Mouse (Mus musculus): ENCODE results near the gene Ascl2. TPM values are rescaled to one million over a fixed set of nuclear protein-coding genes. Genes with fewer than 3 reads are reported as not detected.

Gene Ascl2
- polyA plus RNA-seq (2015; fragmentation: Nextera tagmentation; extraction: Ambion mirVana), result 0.35 and 0.50 TPM in 2 replicates

- Histone ChIP-seq H3K36me3 (no peaks in the 10 kb centered on the region), H3K4me2 (replicated peaks) (peak within 1 kb of the TSS; percentile 90)
Measured at GRCm38 (mm10) chr7:142968809-142969511, at the start of gene Ascl2. Ascl2 (minus strand) TSS chr7:142969264.

GRCm38 (mm10) chr7:143017181-143017580 is 48.1 kb upstream of the Ascl2 start:
- H3K9ac ChIP-seq (replicated peaks), result no peak overlapping the region
- no peaks in the 10 kb centered on the region for H3K9me3 ChIP-seq
- H3K27me3 ChIP-seq, result no peaks in the 10 kb centered on the region
- no peak overlapping the region for H3K27ac ChIP-seq
- ATAC-seq, result no peak
- H3K4me2 ChIP-seq (replicated peaks), result no peak overlapping the region
- no peak overlapping the region for H3K4me3 ChIP-seq (replicated peaks)
- WGBS, result 71% methylated on average over 4 of the region's 4 CpGs
- H3K36me3 ChIP-seq, result no peaks in the 10 kb centered on the region
- H3K4me1 ChIP-seq (replicated peaks), result peaks cover 35% of the 10 kb centered on the region

More at GRCm38 (mm10) chr7:142968809-142969511, at the start of gene Ascl2:
- WGBS, result 1% methylated on average over 49 of the region's 51 CpGs
- Histone ChIP-seq H3K9me3 (0 out of 2 replicates have a peak, but pooled peaks cover 2% of the 10 kb centered on the region), H3K4me3 (replicated peaks) (peak within 1 kb of the TSS; percentile 47), H3K27me3 (peaks cover 81% of the 10 kb centered on the region), H3K4me1 (replicated peaks) (peaks cover 32% of the 10 kb centered on the region), H3K27ac (no peak within 1 kb of the TSS), H3K9ac (replicated peaks) (peak within 1 kb of the TSS; percentile 50)
- ATAC-seq, result peak; percentile 57

GRCm38 (mm10) chr7:143016424-143017142 is 47.5 kb upstream of the Ascl2 start:
- H3K4me1 ChIP-seq (replicated peaks), result peaks cover 38% of the 10 kb centered on the region
- no peaks in the 10 kb centered on the region for H3K36me3 ChIP-seq
- no peaks in the 10 kb centered on the region for H3K9me3 ChIP-seq
- H3K4me3 ChIP-seq (replicated peaks), result no peak overlapping the region
- H3K27ac ChIP-seq, result 0 out of 2 replicates have a peak overlapping the region, but pooled peaks have one; percentile 7
- 0 out of 2 replicates have a peak, but pooled peaks have one; percentile 2 for ATAC-seq
- 55% methylated on average over 9 of the region's 9 CpGs for WGBS
- H3K27me3 ChIP-seq, result no peaks in the 10 kb centered on the region
- H3K9ac ChIP-seq (replicated peaks), result no peak overlapping the region
- no peak overlapping the region for H3K4me2 ChIP-seq (replicated peaks)

- Histone ChIP-seq H3K4me2 (replicated peaks) (no peak overlapping the region), H3K27me3 (no peaks in the 10 kb centered on the region), H3K9ac (replicated peaks) (no peak overlapping the region), H3K9me3 (no peaks in the 10 kb centered on the region), H3K27ac (0 out of 2 replicates have a peak overlapping the region, but pooled peaks have one; percentile 7), H3K4me1 (replicated peaks) (peaks cover 38% of the 10 kb centered on the region), H3K4me3 (replicated peaks) (no peak overlapping the region), H3K36me3 (no peaks in the 10 kb centered on the region)
- 0% methylated on average over 1 of the region's 1 CpGs for WGBS
- peak; percentile 25; the same call in 1 of the 2 replicates for ATAC-seq
Measured at GRCm38 (mm10) chr7:143015755-143016423, 46.8 kb upstream of the Ascl2 start.

- WGBS, result 88% methylated on average over 7 of the region's 7 CpGs
- ATAC-seq, result no peak
- no peak overlapping the region for H3K27ac ChIP-seq
Measured at GRCm38 (mm10) chr7:143014862-143015659, 46.0 kb upstream of the Ascl2 start.

GRCm38 (mm10) chr7:143013420-143014178 is 44.5 kb upstream of the Ascl2 start:
- WGBS, result 74% methylated on average over 8 of the region's 8 CpGs
- H3K27ac ChIP-seq, result no peak overlapping the region

More at GRCm38 (mm10) chr7:143014862-143015659, 46.0 kb upstream of the Ascl2 start:
- Histone ChIP-seq H3K36me3 (no peaks in the 10 kb centered on the region), H3K4me1 (replicated peaks) (peaks cover 38% of the 10 kb centered on the region), H3K9ac (replicated peaks) (no peak overlapping the region), H3K27me3 (no peaks in the 10 kb centered on the region), H3K9me3 (no peaks in the 10 kb centered on the region), H3K4me2 (replicated peaks) (no peak overlapping the region), H3K4me3 (replicated peaks) (no peak overlapping the region)

DNA sequence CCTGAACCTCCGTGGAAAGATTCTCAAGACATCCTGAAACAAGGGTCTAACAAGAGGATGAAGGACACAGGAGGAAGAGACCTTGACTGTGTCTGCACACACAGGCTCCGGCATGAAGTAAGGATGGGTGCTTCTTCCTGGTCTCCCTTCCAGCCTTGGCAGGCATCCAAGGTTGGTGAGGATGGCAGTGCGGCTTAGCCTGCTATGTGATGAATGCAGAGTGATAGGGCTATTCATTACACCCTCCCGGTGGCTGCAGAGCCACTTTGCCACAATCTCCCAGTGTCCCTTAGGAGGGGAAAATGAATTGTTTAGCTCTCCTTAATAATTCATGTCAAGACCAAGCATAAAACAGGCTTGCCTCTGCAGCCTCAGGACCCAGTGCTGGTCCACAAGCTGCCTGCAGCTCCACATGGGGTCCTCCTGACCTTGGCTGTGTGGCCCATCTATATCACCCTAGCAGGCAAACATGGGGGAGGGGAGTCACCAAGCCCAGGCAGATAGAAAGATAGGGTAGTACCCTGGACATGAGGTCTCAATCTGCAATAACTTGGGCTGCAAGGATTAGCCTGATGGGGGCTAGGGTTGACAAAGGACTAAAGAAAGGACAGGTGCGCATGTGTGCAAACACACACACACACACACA is 43.3 kb upstream of the Ascl2 start:
- WGBS, result 60% methylated on average over 5 of the region's 5 CpGs
- H3K9ac ChIP-seq (replicated peaks), result no peak overlapping the region
- peaks cover 48% of the 10 kb centered on the region for H3K4me1 ChIP-seq (replicated peaks)
- no peaks in the 10 kb centered on the region for H3K27me3 ChIP-seq
- H3K4me3 ChIP-seq (replicated peaks), result no peak overlapping the region
- H3K9me3 ChIP-seq, result no peaks in the 10 kb centered on the region
- no peaks in the 10 kb centered on the region for H3K36me3 ChIP-seq
- no peak overlapping the region for H3K27ac ChIP-seq
- ATAC-seq, result peak; percentile 25; the same call in 1 of the 2 replicates
- no peak overlapping the region for H3K4me2 ChIP-seq (replicated peaks)

More at GRCm38 (mm10) chr7:143013420-143014178, 44.5 kb upstream of the Ascl2 start:
- Histone ChIP-seq H3K4me1 (replicated peaks) (peaks cover 38% of the 10 kb centered on the region), H3K9ac (replicated peaks) (no peak overlapping the region), H3K4me3 (replicated peaks) (no peak overlapping the region), H3K9me3 (no peaks in the 10 kb centered on the region), H3K27me3 (no peaks in the 10 kb centered on the region), H3K4me2 (replicated peaks) (no peak overlapping the region), H3K36me3 (no peaks in the 10 kb centered on the region)
- ATAC-seq, result no peak

DNA sequence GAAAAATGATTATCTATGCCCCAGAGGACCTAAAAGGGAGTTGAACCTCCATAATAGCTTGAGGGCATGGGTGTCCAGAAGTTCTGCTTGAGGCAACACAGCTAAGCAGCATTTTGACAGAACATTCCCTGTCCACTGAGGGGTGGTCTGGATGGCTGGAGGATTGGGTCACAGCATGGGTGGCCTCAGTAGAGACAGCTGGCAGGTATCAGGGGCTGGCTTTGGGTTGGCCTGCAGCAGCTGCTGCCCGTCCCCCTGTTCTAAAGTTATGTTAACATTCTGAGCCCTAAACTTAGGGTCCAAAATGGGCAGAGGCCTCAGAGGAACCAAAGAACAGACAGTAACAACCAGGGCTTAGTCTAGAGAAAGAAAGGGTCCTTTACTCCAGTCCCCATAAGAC is 42.2 kb upstream of the Ascl2 start:
- Histone ChIP-seq H3K9ac (replicated peaks) (no peak overlapping the region), H3K36me3 (no peaks in the 10 kb centered on the region), H3K4me3 (replicated peaks) (no peak overlapping the region), H3K27me3 (no peaks in the 10 kb centered on the region), H3K4me2 (replicated peaks) (no peak overlapping the region), H3K4me1 (replicated peaks) (peaks cover 41% of the 10 kb centered on the region), H3K9me3 (no peaks in the 10 kb centered on the region), H3K27ac (no peak overlapping the region)
- 100% methylated on average over 1 of the region's 1 CpGs for WGBS
- ATAC-seq, result no peak

DNA sequence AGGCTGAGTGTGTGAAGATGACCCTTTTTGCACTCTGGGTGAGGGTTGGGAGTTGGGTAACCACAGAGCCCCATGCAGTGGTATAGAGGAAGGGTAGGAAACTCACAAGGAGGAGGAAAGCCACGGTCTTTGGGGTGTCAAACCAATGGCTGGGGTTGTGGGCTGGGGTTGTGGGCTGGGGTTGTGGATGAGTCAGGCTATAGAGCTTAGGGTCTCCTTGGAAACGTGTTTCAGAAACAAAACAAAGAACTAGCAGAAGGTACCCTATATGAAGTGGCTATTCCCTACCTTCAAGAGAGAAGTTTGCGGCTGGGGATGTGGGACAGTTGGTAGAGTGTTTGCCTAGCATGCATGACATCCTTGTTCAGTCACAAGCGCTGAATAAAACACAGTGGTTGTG is 40.9 kb upstream of the Ascl2 start:
- no peak overlapping the region for H3K27ac ChIP-seq
- no peaks in the 10 kb centered on the region for H3K27me3 ChIP-seq
- 80% methylated on average over 4 of the region's 4 CpGs for WGBS
- no peak for ATAC-seq
- no peak overlapping the region for H3K9ac ChIP-seq (replicated peaks)
- no peaks in the 10 kb centered on the region for H3K36me3 ChIP-seq
- H3K4me2 ChIP-seq (replicated peaks), result no peak overlapping the region
- H3K4me1 ChIP-seq (replicated peaks), result peaks cover 31% of the 10 kb centered on the region
- no peaks in the 10 kb centered on the region for H3K9me3 ChIP-seq
- no peak overlapping the region for H3K4me3 ChIP-seq (replicated peaks)

- Histone ChIP-seq H3K36me3 (no peaks in the 10 kb centered on the region), H3K4me3 (replicated peaks) (no peak overlapping the region), H3K27ac (no peak overlapping the region), H3K9me3 (no peaks in the 10 kb centered on the region), H3K4me2 (replicated peaks) (no peak overlapping the region), H3K4me1 (replicated peaks) (peaks cover 31% of the 10 kb centered on the region), H3K27me3 (no peaks in the 10 kb centered on the region), H3K9ac (replicated peaks) (no peak overlapping the region)
- 70% methylated on average over 3 of the region's 4 CpGs for WGBS
- no peak for ATAC-seq
Measured at GRCm38 (mm10) chr7:143008996-143009665, 40.1 kb upstream of the Ascl2 start.

All from midbrain, embryonic 13.5 days (tissue).